Mouse (Mus musculus) right cerebral cortex, adult 2 months (tissue): ENCODE measurements around the gene Chd1l.
A peak's percentile ranks its signal among the peaks of the same experiment; 100 is the strongest.

ENCODE experiments used
- DNase-seq, 2 experiments: peaks; one replicate each; pipeline ENCODE4 v3.0.0; 2021 to 2022; ENCODE audit warnings: low spot score in 2 of 2

Gene Chd1l

DNA sequence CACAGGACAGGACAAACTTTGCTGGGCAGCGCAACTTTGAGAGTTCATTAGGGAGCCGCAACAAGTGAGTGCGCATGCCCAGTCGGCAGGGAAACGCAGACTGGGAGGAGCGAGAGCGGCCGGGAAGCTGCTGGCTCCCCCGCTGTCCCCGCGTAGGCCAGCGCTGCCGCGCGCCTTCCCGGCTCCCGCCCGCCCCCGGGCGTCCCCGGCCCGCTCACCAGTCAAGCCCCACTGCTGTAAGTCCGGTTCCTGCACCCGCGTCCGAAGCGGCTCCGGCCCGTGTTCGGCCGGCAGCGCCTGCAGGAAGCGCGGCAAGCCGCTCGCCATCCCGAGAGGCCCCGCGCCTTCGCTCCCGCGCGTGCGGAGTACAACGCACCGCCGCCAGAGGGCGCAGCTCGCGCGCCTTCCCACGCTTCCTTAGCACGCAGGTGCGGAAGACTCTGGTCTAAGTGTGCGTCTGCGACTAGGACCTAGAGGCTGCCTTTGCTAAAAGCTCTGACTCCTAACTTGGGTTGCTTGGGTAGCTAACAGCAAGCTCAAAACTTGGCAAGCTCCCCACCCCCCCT, at the start of gene Chd1l:
Gene Chd1l, minus strand, starts transcription at position 359 of the 566 bp plus-strand sequence.
- peak; percentile 90 to 91 for DNase-seq

DNA sequence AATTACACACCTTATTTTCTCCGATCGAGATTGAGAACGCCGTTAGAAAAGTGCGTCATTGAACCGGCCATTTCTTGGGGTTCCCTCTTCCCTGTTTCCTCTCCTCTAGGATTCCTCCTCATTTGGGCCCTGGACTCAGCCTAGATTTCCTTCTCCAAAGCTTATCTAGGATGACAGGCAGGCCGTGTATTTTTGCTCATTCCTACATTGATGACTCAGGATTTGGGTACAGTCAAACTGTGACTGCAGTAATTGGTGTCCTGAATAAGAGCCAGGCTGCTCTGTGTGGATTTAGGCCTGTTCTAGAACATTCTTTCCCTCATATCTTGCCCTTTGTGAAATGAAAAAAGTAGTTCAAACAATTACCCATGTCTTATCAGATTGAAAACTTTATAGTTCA, 49.7 kb upstream of the Chd1l start:
- DNase-seq: no peak

DNA sequence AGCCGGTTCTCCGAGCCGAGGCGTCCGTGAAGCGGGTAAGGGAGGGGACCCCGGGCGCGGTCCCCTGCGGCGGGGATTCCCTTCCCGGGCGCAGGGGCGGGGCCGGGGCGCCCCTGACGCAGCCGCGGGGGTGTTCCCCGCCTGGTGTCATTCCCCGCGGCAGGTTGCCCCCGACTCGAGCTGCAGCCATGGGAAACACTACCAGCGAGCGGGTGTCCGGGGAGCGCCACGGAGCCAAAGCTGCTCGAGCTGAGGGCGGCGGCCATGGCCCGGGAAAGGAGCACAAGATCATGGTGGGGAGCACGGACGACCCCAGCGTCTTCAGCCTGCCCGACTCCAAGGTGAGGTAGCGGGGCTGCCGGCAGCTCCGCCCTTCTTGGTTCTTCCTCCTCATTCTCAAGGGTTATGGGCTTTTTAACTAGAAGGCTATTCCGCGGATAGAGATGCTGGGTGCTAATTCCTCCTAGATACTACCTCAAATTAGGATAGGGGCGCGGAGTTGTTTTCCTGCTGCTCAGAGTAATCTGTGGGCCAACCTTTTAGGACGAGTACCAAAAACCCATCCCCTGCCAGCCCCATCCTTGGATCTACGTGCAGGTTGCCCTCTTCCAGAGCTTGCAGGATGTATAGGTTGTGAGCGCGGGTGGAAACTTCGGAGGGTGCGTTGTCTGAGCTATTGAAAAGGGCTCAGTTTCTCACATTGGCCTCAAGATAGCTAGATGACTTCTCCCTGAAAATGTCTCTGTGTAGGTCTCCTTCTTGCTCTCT, 48.6 kb upstream of the Chd1l start:
- peak; percentile 31 to 47 for DNase-seq

DNA sequence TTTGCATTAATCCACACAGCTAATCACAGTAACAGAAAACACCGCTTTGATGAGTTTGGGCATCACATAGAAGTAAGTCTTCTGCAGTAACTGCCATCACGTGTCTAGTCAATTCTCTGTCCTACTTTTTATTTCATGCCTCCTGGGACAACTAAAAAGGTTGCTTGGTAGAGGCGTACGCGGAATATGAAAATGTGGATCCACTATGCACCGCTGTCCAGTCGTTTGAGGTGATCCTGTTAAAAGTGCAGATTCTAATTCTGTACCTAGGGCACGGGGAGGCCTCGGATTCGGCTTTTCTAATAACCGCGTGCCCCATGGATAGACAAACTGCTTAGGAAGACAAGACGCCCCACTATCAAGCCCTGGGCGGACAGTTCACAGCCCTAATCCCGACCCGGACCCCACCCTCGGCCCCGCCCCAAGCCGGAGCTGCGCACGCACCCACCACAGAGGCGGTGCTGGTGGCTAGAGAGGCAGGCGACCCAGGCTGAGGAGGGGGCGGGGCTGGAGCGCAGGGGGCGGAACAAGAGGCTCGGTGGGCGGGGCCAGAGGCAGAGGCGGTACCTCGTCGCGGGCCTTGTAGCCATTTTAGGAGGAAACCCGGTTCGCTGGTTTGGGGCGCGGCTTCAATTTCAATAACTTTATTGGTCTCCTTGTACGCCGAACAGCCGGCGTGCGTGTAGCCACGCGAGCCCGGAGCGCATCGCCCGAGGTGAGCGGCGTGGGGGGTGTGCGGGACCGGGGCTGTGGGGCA, 47.8 kb upstream of the Chd1l start, which contains the start of gene Prkab2:
Gene Prkab2, plus strand, starts transcription at position 539 of the 757 bp plus-strand sequence.
- DNase-seq: peak; percentile 97 to 98

DNA sequence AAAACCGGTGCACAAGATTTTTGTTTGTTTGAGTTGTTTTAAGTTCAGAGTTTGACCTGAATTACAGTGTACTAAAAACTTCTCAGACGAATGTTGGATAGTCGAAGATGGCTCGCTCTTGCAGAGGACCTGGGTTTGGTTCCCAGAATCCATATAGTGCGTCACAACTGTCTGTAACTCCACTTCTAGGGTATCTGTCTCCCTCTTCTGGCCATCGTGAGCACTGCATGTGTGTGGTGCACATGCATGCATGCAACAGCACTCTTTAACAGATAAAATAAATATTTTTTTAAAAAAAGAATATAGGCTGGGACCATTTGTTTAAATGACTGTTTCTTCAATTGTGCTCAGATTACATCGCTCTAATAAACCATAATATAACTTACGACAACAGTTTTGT, 44.9 kb upstream of the Chd1l start:
- no peak for DNase-seq

DNA sequence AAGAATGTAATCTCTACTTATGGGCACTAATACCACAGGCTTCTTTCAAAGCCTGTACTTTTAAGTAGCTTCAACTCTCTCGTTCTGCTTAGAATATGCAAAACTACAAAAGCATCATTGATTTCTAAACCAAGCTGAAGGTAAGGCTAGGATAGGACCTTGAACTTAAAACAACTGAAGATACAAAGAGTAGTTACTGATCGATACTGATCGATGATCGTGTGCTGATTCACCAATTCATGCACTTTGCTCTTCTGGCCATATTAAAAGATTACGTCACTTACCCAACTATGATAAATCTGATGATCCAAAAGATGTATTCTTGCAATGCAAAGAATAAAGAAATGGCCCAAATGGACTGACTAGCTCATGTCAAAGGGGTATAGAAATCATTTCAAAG, 43.8 kb upstream of the Chd1l start:
- no peak for DNase-seq

DNA sequence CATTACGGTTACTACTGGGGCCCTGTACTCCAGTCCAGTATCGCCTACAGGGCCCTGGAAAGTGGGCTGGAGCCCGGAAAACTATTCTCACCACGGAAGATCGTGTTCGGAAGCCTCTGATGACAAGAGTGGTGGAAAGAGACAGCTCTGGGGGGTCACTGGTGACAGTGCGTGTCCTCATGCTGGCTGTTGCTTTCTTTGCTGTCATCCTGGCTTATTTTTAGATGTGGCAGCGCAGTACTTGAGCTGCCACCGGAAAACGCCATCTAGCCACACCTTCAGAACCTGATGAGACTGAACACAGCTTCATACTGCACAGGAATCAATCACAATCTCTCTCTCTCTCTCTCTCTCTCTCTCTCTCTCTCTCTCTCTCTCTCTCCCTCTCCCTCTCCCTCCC, 41.6 kb upstream of the Chd1l start:
- DNase-seq: no peak

DNA sequence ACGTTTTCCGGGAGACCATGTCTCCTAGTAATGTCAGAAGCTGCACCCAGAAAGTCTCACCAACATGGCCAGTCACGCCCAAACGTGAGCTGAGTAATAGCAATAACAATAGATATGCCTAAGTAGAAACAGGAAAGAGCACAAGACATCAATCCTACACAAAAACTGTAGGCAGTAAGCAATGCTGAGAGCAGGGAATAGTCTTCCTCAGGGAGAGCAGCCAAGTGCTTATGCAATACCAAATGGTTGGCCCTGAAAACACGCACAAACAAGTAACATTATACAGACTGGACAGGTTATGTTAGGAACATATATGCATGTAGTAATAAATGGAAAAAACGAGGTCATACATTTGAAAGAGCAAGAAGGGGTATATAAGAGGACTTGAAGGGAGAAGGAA, 39.5 kb upstream of the Chd1l start:
- no peak for DNase-seq

DNA sequence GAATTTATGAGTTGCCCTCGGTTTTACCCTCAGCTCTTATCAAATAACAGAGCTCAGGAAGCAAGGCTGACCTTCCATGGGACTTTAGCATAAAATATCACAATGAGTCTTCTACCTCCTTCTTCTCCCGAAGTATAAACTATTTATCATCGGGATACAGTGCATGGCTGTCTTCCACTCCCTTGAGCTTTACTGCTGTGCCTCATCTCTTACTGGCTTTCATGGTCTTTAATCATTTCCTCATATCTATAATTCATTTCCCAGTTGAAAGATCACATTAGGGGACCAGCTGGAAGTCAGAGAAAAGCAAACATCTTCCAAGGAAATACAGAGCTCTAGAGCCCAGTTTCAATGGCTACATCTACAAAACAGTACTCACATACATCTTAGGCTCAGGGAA, 39.0 kb upstream of the Chd1l start:
- DNase-seq: no peak

DNA sequence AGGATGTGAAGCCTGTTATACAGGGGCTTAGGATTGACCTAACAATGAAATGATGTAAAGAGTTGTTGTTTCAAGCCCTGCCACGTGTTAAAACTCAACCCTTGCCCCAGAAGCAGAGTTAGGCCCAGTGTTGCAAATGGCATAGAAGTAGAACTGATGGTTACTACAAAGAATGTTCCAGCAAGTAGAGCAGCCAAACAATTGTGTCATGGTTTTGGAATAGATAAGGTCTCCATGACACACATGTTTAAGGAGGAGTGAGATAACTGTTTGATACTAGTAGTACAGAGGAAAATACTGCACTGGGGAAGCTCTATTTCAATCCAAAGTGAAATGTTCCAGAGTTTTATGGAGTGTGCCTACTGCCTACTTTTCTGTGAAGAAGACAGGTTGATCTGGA, 38.5 kb upstream of the Chd1l start:
- DNase-seq: no peak

DNA sequence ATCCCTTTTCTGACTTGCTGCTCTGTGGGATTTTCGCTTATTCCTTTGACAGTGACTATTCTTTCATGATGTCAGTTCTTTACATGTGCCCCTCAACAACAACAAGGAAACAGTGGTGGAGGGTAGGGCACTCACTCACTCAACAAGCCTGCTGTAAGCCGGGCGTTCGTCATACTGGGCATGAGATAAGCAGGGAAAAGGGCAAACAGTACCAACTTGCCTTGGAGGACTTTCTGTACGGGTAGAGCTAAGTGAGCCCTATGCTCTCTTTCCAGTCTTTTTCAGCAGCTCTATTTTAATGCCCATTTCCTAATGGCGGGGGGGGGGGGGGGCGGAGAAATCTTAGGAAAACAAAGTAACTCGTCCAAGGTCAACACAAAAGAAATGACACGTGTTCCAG, 32.0 kb upstream of the Chd1l start:
- no peak for DNase-seq

DNA sequence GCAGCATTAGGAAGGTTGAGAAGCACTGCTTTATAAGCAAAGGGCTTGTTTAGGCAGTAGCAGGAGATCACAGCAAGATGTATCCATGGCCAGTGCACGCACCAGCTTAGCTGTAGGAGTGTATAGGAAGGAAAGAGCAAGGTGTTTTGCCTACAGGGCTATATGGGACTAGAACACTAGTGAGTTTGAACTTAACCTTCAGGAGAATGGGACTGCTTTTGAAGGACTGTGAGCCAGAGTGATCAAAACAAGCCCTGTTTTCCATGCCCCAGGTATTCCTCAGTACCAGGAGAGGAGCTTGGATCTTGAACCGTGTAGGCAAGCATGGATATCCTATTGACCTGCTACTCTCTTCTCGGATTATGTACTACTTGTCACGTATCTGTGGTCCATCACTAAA, 31.4 kb upstream of the Chd1l start:
- DNase-seq: no peak

DNA sequence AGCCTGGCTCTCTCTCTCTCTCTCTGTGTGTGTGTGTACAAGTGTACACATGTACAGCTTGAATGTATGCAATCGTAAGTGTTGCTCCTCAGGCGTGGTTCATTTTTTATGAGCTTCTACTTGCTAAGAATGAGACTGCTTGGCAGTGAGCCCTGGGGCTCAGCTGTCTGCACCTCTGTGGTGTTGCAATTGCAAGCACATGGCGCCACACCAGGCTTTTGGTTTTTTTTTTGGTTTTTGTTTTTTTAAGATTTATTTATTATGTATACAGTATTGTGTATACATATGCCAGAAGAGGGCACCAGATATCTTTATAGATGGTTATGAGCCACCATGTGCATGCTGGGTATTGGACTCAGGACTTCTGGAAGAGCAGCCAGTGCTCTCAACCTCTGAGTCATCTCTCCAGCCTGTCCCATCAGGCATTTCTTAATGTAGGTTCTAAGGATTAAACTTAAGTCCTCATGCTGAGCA, 24.3 kb upstream of the Chd1l start:
- no peak for DNase-seq

DNA sequence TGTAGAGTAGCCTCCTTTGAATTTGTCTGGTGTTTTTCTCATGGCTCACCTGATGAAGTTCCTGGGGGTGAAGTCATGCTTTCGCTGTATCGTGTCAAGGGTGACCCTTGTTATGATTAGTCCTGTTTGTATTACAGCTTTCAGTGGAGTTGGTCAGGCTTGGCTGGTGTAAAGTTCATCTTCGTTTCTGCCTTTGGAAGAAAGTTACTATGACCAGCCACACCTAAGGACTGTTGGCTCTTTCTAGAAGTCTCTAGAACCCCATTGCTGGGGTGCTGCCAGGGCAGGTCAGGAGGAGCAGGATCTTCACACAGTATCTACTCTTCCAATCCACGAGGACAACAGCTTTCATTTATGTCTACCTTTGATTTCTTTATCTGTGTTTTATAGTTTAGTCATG, 23.5 kb upstream of the Chd1l start:
- DNase-seq: no peak

DNA sequence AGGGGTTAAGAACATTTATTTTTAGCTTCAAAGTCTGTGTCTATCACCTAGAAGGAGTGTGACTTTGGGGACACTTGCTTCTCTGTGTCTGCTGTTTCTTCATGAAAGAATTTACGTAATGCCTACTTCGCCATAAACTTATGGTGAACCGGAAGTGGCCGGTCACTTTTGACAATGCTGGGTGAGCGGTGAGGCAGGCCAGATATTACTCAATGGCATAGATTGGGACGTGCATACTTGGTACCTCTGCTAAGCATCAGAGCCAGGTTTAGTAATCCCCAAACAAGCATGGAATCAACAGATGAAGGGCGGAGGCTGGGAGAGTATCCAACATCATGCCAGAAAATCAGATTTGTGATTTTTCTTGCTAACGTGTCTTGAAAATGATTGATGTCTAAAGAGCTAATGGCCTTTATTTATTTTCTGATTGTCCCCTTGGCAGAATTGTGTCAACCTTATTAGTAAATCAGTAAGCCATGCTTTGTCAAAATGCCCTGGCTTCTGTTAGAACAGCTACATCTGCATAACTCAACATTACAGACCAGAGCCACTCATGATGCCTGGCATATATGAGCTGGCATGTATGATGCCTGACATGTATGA, 21.4 kb upstream of the Chd1l start:
- DNase-seq: no peak

DNA sequence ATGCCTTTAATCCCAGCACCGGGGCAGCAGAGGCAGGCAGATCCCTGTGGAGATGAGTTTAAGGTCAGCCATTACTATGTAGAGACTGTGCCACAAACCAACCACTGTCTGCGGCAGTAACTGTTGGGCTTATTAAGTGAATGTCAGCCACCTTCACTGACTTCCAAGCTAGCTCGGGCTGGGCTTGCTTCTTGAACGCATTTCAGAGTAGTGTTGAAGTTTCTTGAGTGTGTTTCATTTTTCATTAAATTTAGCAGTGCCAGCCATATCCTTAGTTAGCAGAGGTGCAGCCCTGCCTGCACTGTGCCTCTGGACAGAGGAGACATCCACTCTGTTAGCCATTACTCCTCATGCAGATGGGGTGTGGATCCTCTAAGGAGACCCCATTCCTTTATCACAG, 20.7 kb upstream of the Chd1l start:
- DNase-seq: no peak

DNA sequence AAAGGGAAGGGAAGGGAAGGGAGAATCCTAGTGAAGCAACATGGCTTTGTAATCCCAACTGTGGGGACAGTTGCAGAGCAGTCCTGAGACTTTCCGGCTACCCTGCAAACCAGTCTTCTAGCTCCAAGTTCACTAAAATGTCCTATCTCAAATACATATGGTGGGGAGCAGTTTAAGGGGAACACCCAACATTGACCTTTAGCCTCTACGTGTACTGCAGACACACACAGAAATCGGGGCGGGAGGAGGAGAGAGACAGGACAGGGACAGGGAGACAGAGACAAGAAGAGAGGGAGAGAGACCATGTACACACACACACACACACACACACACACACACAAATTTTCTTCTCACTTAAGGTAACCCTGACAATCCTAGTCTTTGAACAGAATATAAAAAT, 19.9 kb upstream of the Chd1l start:
- DNase-seq: no peak

DNA sequence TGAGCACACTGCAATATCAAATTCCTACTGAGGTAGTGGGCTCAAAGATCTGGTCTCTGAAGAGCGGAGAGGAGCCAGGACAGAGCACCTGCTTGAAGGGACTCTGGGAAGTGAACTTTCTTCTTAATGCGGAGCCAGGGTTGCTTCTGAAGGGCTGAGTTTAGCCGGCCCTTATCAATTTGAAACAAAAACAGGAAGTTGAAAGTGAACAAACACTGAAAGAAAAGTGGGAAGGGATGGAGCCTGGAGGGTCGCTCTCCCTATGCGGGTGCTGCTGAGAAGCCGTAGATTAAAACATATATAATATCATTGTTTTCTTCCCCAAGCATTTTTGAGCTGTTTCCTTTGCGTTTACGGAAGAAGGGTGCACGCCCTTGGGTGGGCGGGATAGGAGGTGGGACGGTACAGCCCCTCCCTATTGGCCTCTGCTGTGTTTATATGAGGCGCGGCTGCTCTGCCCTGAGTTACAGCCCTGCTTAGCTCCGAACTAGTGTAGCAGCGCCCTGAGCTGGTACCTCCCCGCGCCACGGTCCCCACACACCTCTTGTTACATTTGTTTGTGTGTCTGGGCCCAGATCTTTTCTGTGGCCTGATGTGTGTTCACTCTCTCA, 18.5 kb upstream of the Chd1l start, which contains the start of gene Fmo5:
Gene Fmo5, plus strand, starts transcription at position 414 of the 611 bp plus-strand sequence.
- no peak for DNase-seq

DNA sequence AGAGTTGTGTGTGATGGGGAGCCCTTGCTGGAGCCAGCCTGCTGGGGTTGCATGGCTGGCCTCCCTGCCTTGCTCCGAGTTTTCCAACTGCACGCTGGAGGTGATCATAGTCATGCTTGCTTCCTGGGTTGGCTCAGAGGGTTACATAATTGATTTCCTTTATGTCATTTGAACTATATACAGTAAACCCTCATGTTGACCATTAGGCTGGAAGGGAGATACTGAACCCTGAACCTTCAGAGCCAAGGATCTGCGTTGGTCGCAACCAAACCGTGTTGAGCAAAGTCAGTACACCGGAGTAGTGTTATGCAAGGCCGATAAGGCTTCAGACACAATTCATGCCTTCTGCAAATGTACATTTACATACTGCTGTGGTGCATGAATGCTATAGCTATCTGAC, 17.9 kb upstream of the Chd1l start:
- no peak for DNase-seq

DNA sequence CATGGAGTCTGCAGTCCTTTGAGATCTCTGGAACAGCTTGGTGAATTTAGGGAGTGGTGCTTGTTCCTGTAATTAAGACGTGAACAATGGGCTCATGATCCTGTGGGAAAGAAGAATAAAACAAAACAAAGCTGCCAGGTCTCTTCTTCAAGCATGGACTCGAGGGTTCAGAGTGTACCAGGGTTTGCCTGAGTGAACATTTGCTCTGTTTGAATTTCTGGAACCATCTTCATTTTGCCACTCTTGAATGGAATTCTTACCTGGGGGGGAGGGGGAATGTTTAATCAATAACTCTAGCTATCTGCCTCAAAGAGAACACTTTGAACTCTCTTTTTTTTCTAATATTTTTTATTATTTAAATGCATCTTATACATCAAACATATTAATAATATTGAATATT, 14.6 kb upstream of the Chd1l start:
- no peak for DNase-seq

DNA sequence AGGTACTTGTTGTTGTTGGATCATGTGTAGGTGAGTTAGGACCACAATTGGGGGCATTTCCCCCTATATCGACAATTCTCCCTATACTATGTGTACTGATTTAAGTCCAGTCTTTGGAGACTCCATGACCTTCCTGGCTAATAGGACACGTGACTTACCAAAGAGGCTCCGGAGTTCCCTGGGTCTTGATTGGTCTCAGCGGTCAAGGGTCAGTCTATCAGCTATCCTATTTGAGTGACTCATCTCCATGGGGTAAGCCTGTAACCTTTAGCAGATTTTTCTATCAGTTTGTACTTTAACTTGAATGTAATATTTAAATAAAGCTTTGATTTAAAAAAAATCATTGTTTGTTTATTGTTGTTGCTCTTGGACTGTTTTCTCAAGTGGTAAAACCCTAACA, 10.7 kb upstream of the Chd1l start:
- no peak for DNase-seq

DNA sequence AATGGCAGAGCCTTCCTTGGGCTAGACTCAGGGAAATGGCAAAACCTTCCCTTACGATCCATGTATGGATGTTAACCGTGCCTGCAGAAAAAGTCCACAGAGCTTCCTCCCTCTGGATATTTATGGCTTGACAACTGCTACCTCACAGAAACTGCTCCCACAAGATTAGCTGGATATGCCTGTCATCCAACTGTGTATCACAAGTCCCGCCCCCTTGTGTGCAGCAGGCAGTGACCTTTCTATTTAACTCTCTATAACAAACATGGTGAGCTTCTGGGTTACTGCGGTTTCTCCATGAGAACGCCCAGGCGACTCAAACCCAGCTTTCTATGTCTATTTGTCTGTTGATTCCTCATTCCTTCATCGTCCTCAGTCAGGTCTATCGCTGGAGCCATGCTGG, 7.9 kb upstream of the Chd1l start:
- no peak for DNase-seq
